Mouse (Mus musculus) heart, postnatal 0 days (tissue): ENCODE measurements around the gene Arsa.

Experiments used
- CTCF ChIP-seq: IDR thresholded peaks from 2 replicates; pipeline ENCODE4 v1.5.1; 2016; ENCODE audit warnings: antibody characterized with exemption, control low read depth, low read depth
- EP300 ChIP-seq: IDR thresholded peaks from 2 replicates; pipeline ENCODE4 v1.6.1; 2016; ENCODE audit warnings: antibody characterized with exemption, low read depth

GRCm38 (mm10) chr15:89525896-89526295, 48.7 kb upstream of the Arsa start:
- TF ChIP-seq EP300 (no peak), CTCF (no peak)
